Mouse (Mus musculus) small intestine, adult 2 months (tissue): ENCODE results near the gene Slc6a18. TPM values are rescaled to one million over a fixed set of nuclear protein-coding genes. Genes with fewer than 3 reads are reported as not detected.

ENCODE experiments used
- H3K27ac ChIP-seq: fragments of 200-500 bp; 2 replicates; pipeline ENCODE4 v1.5.1; 2012; ENCODE audit warnings: low read depth, low read length, control low read depth, inconsistent platforms; ENCODE audit not compliant: insufficient read depth
- H3K27me3 ChIP-seq: fragments of 200-500 bp; 2 replicates; pipeline ENCODE4 v1.6.1; 2012; ENCODE audit warnings: mild to moderate bottlenecking, moderate library complexity, low read length, inconsistent platforms; ENCODE audit not compliant: control insufficient read depth, insufficient read depth
- H3K36me3 ChIP-seq: fragments of 200-500 bp; 2 replicates; pipeline ENCODE4 v1.6.1; 2012; ENCODE audit warnings: mild to moderate bottlenecking, low read length, control low read depth, inconsistent platforms; ENCODE audit not compliant: control insufficient read depth, insufficient read depth
- H3K4me1 ChIP-seq: fragments of 200-500 bp; 2 replicates; pipeline ENCODE4 v1.6.1; 2012; ENCODE audit warnings: low read length, inconsistent platforms, mixed read lengths; ENCODE audit not compliant: control insufficient read depth, insufficient read depth, insufficient read length
- H3K4me3 ChIP-seq: fragments of 200-500 bp; 2 replicates; pipeline ENCODE4 v1.5.1; 2012; ENCODE audit warnings: low read depth, mild to moderate bottlenecking, control low read depth, inconsistent platforms, low read length, moderate library complexity
- CTCF ChIP-seq: fragments of 200-500 bp; IDR thresholded peaks from 2 replicates; pipeline ENCODE4 v1.5.1; 2012; ENCODE audit warnings: low read depth, mild to moderate bottlenecking, control low read depth, inconsistent platforms, low read length, moderate library complexity, mixed read lengths; ENCODE audit not compliant: insufficient replicate concordance, insufficient read length; ENCODE audit errors: extremely low read depth
- POLR2A ChIP-seq: fragments of 200-500 bp; IDR thresholded peaks from 2 replicates; pipeline ENCODE4 v1.6.1; 2012; ENCODE audit warnings: low read depth, mild to moderate bottlenecking, control low read depth, inconsistent platforms, low read length, moderate library complexity
- WGBS: fragments of 180-500 bp; shearing (Covaris S2); methylation state at CpG from one replicate; pipeline ENCODE4 v1.1.7; 2018; 5-methylcytosine and 5-hydroxymethylcytosine counted together
- polyA plus RNA-seq: library from polyadenylated mRNA; depleted of rRNA; stranded (reverse); fragments of >200 nt; gene quantifications from 2 replicates; pipeline ENCODE4 v1.2.3, GENCODE M21; 2012; rRNA removed

The Slc6a18 gene
- polyA plus RNA-seq, 1 experiment = 0.81 TPM

- 91% methylated on average over 5 of the region's 5 CpGs for WGBS
- no peak overlapping the region for H3K4me3 ChIP-seq
- TF ChIP-seq POLR2A (no peak), CTCF (no peak)
- H3K27ac ChIP-seq = no peak overlapping the region
- H3K4me1 ChIP-seq = no peaks in the 10 kb centered on the region
- H3K36me3 ChIP-seq = peaks cover 78% of the 10 kb centered on the region
- no peaks in the 10 kb centered on the region for H3K27me3 ChIP-seq
Observed at GRCm38 (mm10) chr13:73618406-73618805, 59.4 kb downstream of the Slc6a18 start.

Other genes with a start within 250 kb of the Slc6a18 start
- gene Lpcat1, start 210.8 kb downstream of the Slc6a18 start, polyA plus RNA-seq = 4.6 and 6.8 TPM in 2 replicates
- gene Slc6a3, start 141.3 kb downstream of the Slc6a18 start, polyA plus RNA-seq = 0.09 and 0.17 TPM in 2 replicates
- gene Clptm1l, start 74.0 kb downstream of the Slc6a18 start, polyA plus RNA-seq = 107 and 134 TPM in 2 replicates
- gene Tert, start 51.1 kb downstream of the Slc6a18 start, polyA plus RNA-seq = 1.0 and 3.5 TPM in 2 replicates
- 246 and 934 TPM in 2 replicates for gene Slc6a19, start 26.8 kb upstream of the Slc6a18 start, polyA plus RNA-seq
- 74.3 and 147 TPM in 2 replicates for gene Slc12a7, start 55.1 kb upstream of the Slc6a18 start, polyA plus RNA-seq
- gene Nkd2, start 169.6 kb upstream of the Slc6a18 start, polyA plus RNA-seq = 5.0 and 10.1 TPM in 2 replicates